Comparison of ENCODE assay signal across 8 mouse cellular contexts in the genomic region with DNA sequence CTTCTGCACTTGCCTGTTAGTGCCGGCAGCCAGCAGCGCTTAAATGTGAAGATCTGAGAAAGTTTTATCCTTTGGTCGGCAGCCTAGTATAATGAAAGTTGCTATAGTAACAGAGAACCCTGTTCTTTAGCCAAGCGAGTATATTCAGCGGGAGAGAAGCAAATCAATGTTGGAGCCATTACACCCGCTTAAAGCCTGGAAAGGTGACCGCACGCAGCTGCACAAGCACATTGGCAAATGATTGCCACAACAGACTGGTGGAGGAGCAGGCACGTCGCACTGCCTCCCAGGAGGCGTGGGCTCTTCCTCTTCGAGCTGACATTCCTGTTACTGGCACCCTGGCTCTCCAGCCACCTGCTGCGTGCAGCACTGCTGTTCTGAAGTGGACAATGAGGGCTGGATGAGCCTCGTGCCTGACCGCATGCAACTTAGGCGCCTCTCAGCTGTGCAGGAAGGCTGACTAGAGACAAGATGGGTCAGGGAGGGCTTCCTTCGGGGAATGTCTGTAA.
DNase-seq lines count a peak whose midpoint lies in the region; ATAC-seq and TF ChIP-seq lines count a peak whose summit lies in the region.

No protein-coding gene starts in this region.

- peak overlapping the region; percentile 40 for H3K4me2 ChIP-seq in forebrain, embryonic 12.5 days
- H3K4me2 ChIP-seq in kidney, postnatal 0 days (ENCODE audit: low read length): no peak overlapping the region
- no peak overlapping the region for H3K4me2 ChIP-seq in myocyte (ENCODE audit: low read depth)

- no peak overlapping the region for H3ac ChIP-seq in myocyte (ENCODE audit: control insufficient read depth, insufficient read length)

- peak; percentile 41 for DNase-seq in layer of hippocampus, adult 11-12 months (ENCODE audit: low spot score)
- DNase-seq in layer of hippocampus, adult 9-10 months (ENCODE audit: low spot score): no peak
- DNase-seq in kidney, postnatal 0 days (ENCODE audit: low spot score): peak; percentile 12
- no peak for DNase-seq in urinary bladder, adult 2 months (ENCODE audit: low spot score)
- no peak for DNase-seq in natural killer cell, adult 2 months (ENCODE audit: low spot score in 2 of 2)

- H3K27ac ChIP-seq in forebrain, embryonic 12.5 days: peak overlapping the region; percentile 39
- H3K27ac ChIP-seq in kidney, postnatal 0 days: no peak overlapping the region

- no peaks in the 10 kb centered on the region; the same call in 1 of the 2 replicates for H3K27me3 ChIP-seq in forebrain, embryonic 12.5 days
- no peaks in the 10 kb centered on the region for H3K27me3 ChIP-seq in kidney, postnatal 0 days (ENCODE audit: insufficient read depth, low read length)
- H3K27me3 ChIP-seq in myocyte (ENCODE audit: control insufficient read depth, insufficient read depth, insufficient read length): no peaks in the 10 kb centered on the region

- no peaks in the 10 kb centered on the region for H3K36me3 ChIP-seq in forebrain, embryonic 12.5 days (replicated peaks)
- peaks cover 7% of the 10 kb centered on the region; the same call in 1 of the 2 replicates for H3K36me3 ChIP-seq in kidney, postnatal 0 days (ENCODE audit: insufficient read depth, low read length)
- peaks cover 53% of the 10 kb centered on the region for H3K36me3 ChIP-seq in myocyte (ENCODE audit: control insufficient read depth, insufficient read depth)

- H3K9ac ChIP-seq in forebrain, embryonic 12.5 days: no peak overlapping the region
- H3K9ac ChIP-seq in kidney, postnatal 0 days (ENCODE audit: low read depth, low read length): no peak overlapping the region

- 29% methylated on average over 17 of the region's 17 CpGs for WGBS in forebrain, embryonic 12.5 days
- 52% methylated on average over 17 of the region's 17 CpGs for WGBS in kidney, postnatal 0 days

- peak; percentile 84 for ATAC-seq in forebrain, embryonic 12.5 days (ENCODE audit: low FRiP score)
- ATAC-seq in kidney, postnatal 0 days (replicated peaks; ENCODE audit: low FRiP score, low read depth): peak; percentile 72; the same call in 1 of the 2 replicates
- no peak for ATAC-seq in inflammation-experienced regulatory T-cells, adult 6 months

- no peaks in the 10 kb centered on the region for H3K79me2 ChIP-seq in myocyte (ENCODE audit: control insufficient read depth, insufficient read depth)

- H3K9me3 ChIP-seq in forebrain, embryonic 12.5 days: peaks cover 5% of the 10 kb centered on the region; the same call in 1 of the 2 replicates
- H3K9me3 ChIP-seq in kidney, postnatal 0 days (replicated peaks; ENCODE audit: low read length): no peaks in the 10 kb centered on the region

- peaks cover 24% of the 10 kb centered on the region for H3K4me1 ChIP-seq in forebrain, embryonic 12.5 days
- H3K4me1 ChIP-seq in kidney, postnatal 0 days (replicated peaks; ENCODE audit: insufficient read depth, low read length): no peaks in the 10 kb centered on the region; the same call in 1 of the 2 replicates

- no peak overlapping the region for H3K4me3 ChIP-seq in forebrain, embryonic 12.5 days (replicated peaks)
- no peak overlapping the region for H3K4me3 ChIP-seq in kidney, postnatal 0 days (replicated peaks; ENCODE audit: low read depth, low read length)
- H3K4me3 ChIP-seq in myocyte: no peak overlapping the region

- TF ChIP-seq POLR2A in myocyte (IDR thresholded peaks at IDR 0.05; ENCODE audit: insufficient read length, low read depth): no peak

- no peak for TF ChIP-seq CTCF in kidney, postnatal 0 days (IDR thresholded peaks at IDR 0.05; ENCODE audit: low read depth)

TF ChIP-seq in myocyte, 11 proteins besides CTCF, POLR2A, EP300 and RAD21:
- TF ChIP-seq TCF3 (IDR thresholded peaks at IDR 0.05; ENCODE audit: insufficient read length, low read depth) (peak; percentile 54), SRF (IDR thresholded peaks at IDR 0.05; ENCODE audit: control insufficient read depth, insufficient read length, low read depth) (no peak), MYOD1 (IDR thresholded peaks at IDR 0.05; ENCODE audit: control insufficient read depth in 1 of 3, insufficient read length in 2 of 3, low read depth in 2 of 3) (peak in 2 of 3 experiments; percentile 76), MAX (IDR thresholded peaks at IDR 0.05; ENCODE audit: low read depth) (no peak), MYOG (IDR thresholded peaks at IDR 0.05; ENCODE audit: control insufficient read depth in 1 of 3, insufficient read depth in 1 of 3, insufficient read length in 2 of 3, low read depth in 2 of 3) (peak in 2 of 3 experiments; percentile 78 to 88)

Comparison
In these comparisons a context has a peak if more than half of its experiments do, and no peak if none do; other contexts are left out.
1. DNase-seq: peak in layer of hippocampus, adult 11-12 months (single experiment) and kidney, postnatal 0 days (single experiment); none in layer of hippocampus, adult 9-10 months (single experiment), urinary bladder, adult 2 months (single experiment) and natural killer cell, adult 2 months (0 of 2).